Mouse (Mus musculus): ENCODE results near the gene Prelp.

Prelp gene

DNA sequence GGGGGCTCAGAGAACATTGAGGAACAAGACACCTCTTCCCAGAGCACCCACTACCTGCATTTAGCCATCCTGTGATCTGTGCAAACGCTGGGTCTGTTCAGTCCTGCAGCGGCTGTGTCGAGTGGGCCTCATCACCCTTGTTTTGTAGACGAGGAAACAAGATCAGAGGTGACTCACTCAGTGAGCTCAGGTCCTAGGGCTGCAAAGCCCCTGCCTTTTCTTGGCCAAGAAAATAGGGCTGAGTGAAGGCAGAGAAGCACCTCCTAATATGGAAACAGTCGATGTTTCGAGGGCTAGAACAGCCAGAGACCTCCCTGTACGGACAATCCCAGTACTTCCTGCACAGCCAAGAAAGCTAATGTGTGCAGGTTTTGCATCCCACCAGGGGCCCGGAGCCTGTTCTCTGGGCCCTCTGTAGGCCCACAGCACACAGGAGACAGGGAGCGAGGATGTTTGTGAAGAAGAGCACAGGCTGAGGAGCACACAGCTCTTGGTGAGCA lies 22.1 kb downstream of the Prelp start:
- no peak for DNase-seq (ENCODE audit: low spot score)

GRCm38 (mm10) chr1:133897293-133897692 lies 23.9 kb downstream of the Prelp start:
- DNase-seq (ENCODE audit: low spot score): no peak

DNA sequence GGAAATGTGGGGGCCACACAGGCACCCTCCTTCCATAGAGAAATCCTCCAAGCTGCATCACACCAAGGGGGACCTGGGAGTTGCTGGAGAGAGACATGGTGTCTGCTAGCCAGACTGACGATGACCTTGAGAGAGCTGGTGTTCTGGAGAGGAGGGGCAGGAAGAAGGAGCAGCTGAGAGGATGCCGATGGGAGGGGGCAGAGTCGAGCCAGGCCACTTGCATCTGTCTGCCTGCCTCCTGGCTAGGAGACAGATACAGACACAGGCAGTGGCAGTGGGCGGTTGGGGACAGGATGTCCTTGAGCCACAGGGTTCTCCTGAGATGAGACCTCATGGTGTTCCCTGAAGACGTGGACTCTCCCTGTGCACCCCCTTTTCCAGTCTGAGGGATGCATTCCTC lies 29.7 kb downstream of the Prelp start:
- no peak for DNase-seq (ENCODE audit: low spot score)

GRCm38 (mm10) chr1:133889949-133890598 lies 31.1 kb downstream of the Prelp start:
- DNase-seq (ENCODE audit: low spot score): no peak

DNA sequence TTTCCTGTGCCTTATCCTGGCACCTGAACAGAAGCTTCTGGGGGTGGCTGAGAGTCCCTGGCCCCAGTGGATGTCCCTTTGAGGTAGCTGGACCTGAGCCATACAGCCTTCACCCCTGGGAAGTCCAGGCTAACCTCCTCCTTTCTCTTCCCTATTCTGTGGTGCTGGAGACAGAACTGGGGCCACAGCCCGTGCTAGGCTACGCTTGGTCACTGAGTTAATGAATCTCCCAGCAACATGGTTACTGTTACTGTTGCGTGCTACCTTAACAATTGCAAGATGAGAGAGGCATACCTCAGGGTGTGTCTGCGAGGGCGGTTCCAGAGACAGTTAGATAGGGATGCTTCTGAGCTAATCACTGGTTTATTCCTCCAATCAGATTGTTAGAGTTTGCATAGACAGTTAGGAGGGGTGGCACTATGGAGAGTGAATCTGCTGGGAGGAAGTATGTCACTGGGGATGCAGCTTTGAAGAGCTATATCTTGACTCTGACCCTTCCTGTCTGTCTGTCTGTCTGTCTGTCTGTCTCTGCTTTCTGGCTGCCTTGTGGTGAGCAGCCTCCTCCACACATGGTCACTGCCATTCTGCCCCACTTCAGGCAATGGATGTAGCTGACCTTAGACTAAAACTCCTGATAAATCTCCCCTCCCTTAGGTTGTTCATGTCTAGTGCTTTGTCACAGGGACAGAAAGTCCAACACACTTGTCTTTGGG lies 33.5 kb downstream of the Prelp start:
- no peak for DNase-seq (ENCODE audit: low spot score)

GRCm38 (mm10) chr1:133887044-133887443 lies 34.2 kb downstream of the Prelp start:
- no peak for DNase-seq (ENCODE audit: low spot score)

DNA sequence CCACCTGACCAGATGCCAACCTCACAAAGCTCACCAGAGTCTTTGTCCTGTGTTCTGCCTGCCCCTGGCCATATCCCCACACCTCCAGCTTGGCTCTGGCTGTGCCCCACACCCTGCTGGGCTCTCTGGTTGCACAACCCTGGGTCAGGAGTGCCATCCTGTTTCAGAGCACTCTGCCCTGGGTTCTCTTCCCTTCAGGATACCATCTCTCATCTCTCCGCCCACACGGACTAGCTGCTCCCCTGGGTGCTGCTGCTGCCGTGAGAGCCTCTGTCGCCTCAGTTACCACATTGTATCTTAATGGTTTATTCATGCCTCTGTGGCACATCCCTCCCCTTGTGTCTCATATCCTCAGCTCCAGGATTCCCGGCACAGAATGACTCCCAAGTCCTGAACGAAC lies 34.8 kb downstream of the Prelp start:
- DNase-seq (ENCODE audit: low spot score): no peak

DNA sequence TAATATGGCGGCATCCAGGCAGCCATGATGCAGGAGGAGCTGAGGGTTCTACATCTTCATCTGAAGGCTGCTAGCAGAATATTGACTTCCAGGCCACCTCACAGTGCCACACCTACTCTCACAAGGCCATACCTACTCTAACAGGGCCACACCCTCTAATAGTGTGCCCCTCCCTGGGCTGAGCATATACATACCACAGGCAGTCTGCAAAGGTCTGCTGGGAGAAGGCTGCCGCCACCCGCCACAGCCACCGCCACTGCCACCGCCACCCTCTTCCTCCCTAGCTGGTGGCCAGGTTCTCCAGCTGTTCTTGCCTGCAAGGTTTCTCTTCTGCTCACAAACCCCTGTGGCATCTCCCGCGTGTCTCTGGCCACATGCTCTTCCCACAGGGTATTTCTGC lies 35.4 kb downstream of the Prelp start:
- no peak for DNase-seq (ENCODE audit: low spot score)

- no peak for DNase-seq (ENCODE audit: low spot score)
Measured at GRCm38 (mm10) chr1:133884746-133885145, 36.5 kb downstream of the Prelp start.

DNA sequence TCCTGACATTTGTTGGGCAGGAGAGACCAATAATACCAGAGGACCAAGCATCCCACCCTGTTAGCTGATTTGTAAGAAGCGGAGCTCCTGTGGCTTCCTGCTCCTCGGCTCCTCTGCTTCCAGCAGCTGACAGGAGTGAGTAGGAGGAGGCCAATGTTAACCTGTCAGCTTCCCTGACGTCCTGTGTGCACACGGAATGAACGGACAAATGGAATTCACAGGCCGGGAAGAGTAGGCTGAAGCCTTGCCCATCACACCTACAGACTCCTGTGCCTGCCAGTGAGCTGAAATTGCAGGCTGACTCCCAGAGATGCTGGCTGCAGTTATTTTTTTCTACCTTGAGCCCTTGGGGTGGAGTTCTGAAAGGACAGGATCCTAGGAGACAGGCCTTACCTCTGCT lies 37.1 kb downstream of the Prelp start:
- DNase-seq (ENCODE audit: low spot score): no peak

GRCm38 (mm10) chr1:133882283-133883217 lies 38.7 kb downstream of the Prelp start:
- no peak for DNase-seq (ENCODE audit: low spot score)

DNA sequence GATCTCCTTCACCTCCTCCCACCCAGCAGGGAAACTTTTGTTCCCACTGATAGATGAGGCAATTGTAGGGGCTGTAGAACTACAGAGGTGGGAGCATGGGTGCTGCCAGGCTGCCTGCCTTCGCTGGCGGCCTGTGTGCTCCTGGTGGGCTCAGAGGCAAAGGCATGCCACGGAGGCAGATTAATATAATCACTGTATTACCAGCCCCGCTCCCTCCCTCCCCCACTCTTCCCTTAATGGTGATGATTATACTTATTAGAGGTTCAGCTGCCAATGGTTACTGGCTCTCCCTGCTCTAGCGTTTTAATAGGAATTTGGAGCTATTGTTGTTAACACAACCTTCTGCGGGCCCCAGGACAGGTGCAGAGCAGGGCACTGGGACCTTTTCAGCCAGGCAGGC lies 39.4 kb downstream of the Prelp start:
- no peak for DNase-seq (ENCODE audit: low spot score)

GRCm38 (mm10) chr1:133878825-133879423 lies 42.3 kb downstream of the Prelp start:
- no peak for DNase-seq (ENCODE audit: low spot score)

DNA sequence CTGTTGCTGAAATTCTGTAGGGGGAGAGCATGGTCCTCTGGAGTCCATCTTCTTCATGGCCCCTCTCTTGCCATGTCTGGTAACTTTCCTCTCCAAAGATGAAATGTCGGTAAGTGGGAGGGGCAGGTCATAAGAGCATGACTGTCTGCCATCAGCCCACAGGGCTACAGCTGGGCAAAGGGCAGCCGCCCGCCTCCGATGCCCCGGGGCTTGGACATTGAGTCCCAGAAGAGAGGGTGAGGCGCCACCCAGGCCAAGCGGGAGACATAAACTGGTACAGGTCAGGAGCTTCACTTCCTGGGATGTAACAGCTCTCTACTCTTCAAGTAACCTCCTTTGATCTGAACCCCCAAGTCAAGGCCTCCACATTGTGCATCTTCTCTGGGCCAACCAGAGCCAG lies 44.3 kb downstream of the Prelp start:
- no peak for DNase-seq (ENCODE audit: low spot score)

- DNase-seq (ENCODE audit: low spot score): no peak
Measured at GRCm38 (mm10) chr1:133873086-133873813, 48.0 kb downstream of the Prelp start.

DNA sequence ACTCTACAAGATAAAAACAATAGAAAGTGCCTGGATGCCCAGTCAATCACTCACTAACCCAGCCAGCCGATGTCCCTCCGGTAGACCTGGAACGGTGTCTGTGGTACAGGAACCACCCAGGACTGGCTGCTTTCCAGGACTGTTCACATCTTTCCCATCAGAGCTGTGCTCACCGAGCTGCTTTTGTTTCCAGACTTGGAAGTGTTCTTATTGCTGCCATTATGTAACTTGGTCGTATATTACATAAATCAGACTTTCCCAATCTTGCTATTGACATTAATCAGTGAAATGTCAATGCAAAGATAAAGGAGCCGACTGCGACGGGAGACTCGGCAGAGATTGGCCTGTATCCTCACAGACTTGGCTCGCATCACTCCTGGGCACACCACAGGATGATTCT lies 50.0 kb downstream of the Prelp start:
- no peak for DNase-seq (ENCODE audit: low spot score)

DNA sequence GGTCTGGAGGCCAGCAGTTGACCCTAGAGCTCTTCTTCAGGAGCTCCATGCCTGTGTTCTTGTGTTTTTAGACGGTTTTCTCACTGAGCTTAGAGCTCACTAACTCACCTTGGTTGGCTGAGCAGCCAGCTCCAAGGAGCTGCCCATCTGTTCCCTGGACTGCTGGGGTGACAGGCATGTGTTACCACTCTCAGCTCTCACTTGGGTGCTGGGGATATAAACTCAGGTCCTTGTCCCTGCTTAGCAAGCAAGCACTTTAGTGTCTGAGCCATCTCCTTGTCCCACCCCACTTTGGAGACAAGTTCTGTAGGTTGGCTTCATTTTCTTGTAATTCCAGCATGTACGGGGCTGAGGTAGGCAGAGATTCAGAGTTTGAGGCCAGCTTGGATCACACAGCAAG lies 52.0 kb downstream of the Prelp start:
- no peak for DNase-seq (ENCODE audit: low spot score)

- DNase-seq (ENCODE audit: low spot score): no peak
Measured at GRCm38 (mm10) chr1:133863257-133863997, 57.8 kb downstream of the Prelp start.

GRCm38 (mm10) chr1:133861028-133861427 lies 60.2 kb downstream of the Prelp start:
- no peak for DNase-seq (ENCODE audit: low spot score)
